Mouse (Mus musculus): ENCODE measurements at regions not wholly inside any gene's neighbourhood (a gene's known extent, or its start where the extent isn't known, plus 50 kb on each side); places are given as distances from the start of the nearest gene placed in this dataset.

DNA sequence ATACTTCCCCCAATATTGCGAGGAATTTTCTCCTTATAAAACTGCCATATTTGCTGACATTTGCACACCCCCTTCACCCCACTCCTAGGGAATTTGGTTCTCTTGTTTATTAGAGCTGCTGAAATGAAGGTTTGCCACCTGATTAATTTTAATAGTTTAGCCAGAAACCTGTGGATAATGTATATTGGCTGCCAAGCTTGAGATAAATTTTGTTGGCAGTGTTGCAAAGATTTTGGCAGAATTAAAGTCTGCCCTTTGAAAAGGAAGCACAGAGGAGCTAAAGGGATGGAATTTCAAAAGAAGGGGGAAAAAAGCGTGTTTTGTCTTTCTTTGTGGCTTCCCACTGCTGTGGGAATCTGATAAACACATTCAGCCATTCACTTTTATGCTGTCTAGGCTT lies 354.6 kb upstream of the Car10 start:
- no peak for DNase-seq (ENCODE audit: low spot score)
- Histone ChIP-seq H3K27me3 (ENCODE audit: low read depth, poor library complexity, severe bottlenecking) (no peaks in the 10 kb centered on the region), H3K36me3 (no peaks in the 10 kb centered on the region), H3K27ac (no peak overlapping the region), H3K4me3 (no peak overlapping the region), H3K9me3 (replicated peaks) (no peaks in the 10 kb centered on the region), H3K4me1 (no peaks in the 10 kb centered on the region)
- WGBS: 64% methylated on average over 2 of the region's 2 CpGs

DNA sequence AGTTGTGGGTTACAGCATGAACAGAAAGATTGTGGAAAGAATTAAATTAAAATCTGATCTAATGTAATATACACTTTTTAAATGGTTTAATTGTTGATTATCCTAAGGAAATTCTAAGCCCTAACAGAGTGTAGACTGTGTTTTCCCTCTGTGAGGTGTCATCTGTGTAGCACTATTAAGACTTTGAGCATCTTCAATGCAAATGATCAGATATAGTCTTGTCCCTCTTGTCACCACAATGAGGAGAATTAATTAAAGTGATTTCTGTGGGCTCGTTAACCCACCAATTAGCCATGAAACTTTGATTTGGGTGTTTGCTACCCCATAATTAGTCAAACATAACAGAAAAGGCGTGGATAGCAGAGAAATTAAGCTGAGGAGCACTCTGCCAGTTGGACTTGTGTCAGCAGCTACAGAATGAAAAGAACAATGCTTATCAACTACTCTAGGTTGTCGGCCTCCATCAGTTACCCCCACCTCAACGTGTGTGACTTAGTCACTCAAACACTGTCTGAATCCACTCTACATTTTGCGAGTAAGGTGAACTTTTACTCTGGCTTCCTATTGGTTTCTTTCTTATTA lies 339.4 kb upstream of the Car10 start:
- H3K4me3 ChIP-seq: no peak overlapping the region
- no peaks in the 10 kb centered on the region for H3K27me3 ChIP-seq (ENCODE audit: low read depth, poor library complexity, severe bottlenecking)
- no peaks in the 10 kb centered on the region for H3K9me3 ChIP-seq (replicated peaks)
- no peaks in the 10 kb centered on the region for H3K36me3 ChIP-seq
- 83% methylated on average over 5 of the region's 5 CpGs for WGBS
- H3K4me1 ChIP-seq: no peaks in the 10 kb centered on the region
- no peak overlapping the region for H3K27ac ChIP-seq
- DNase-seq (ENCODE audit: low spot score): no peak

DNA sequence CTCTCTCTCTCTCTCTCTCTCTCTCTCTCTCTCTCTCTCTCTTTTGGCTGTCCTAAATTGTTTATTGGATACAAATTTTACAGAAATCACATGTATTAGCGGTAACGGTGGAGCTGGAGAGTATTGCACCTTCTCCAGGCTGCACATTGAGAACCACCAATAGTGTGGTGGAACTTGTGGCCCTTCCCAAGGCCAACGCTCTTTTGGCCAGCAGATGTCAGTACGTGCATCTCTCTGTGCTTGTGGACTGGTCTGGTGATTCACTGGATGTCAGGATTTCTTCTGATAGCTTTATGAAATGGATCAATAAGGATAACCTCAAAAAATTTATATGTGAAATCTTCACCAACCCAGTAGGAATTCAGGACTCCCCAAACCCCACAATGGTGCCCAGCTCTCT lies 327.9 kb upstream of the Car10 start:
- Histone ChIP-seq H3K27me3 (ENCODE audit: low read depth, poor library complexity, severe bottlenecking) (no peaks in the 10 kb centered on the region), H3K4me1 (no peaks in the 10 kb centered on the region), H3K4me3 (no peak overlapping the region), H3K36me3 (no peaks in the 10 kb centered on the region), H3K27ac (no peak overlapping the region), H3K9me3 (replicated peaks) (no peaks in the 10 kb centered on the region)
- WGBS: 80% methylated on average over 4 of the region's 4 CpGs
- DNase-seq (ENCODE audit: low spot score): no peak

DNA sequence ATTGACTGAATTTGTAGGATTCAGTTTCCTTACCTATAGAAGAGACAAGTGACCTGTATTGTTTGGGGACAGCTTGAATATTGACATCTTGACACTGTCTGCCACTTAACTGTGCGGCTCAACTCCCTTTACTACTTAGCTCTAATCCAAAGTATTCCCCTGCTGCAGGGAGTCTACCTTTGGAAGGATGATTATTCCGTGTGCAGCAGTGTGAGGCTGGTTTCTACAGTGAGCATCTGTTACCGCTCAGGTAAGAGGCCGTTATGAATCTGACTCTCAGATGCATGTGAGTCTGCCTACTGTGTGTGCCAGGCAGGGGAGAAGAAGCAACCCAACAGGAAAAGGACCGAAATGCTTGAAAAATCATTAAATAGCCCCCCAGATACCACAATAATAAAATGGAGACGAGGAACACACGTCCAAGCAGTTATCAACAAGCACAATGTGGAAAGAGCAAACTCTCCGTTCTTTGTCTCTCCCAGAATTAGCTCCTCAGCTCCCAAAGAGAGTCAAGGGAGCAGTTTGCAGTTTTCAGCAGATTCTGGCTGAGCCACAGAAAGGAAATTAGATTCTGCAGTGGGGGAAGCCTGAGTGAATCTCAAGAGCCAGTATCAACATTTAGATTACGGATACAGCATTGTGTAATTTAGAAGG lies 324.8 kb upstream of the Car10 start:
- Histone ChIP-seq H3K9me3 (replicated peaks) (no peaks in the 10 kb centered on the region), H3K4me1 (no peaks in the 10 kb centered on the region), H3K36me3 (no peaks in the 10 kb centered on the region), H3K27me3 (ENCODE audit: low read depth, poor library complexity, severe bottlenecking) (no peaks in the 10 kb centered on the region), H3K4me3 (no peak overlapping the region), H3K27ac (no peak overlapping the region)
- 86% methylated on average over 9 of the region's 9 CpGs for WGBS
- no peak for DNase-seq (ENCODE audit: low spot score)

DNA sequence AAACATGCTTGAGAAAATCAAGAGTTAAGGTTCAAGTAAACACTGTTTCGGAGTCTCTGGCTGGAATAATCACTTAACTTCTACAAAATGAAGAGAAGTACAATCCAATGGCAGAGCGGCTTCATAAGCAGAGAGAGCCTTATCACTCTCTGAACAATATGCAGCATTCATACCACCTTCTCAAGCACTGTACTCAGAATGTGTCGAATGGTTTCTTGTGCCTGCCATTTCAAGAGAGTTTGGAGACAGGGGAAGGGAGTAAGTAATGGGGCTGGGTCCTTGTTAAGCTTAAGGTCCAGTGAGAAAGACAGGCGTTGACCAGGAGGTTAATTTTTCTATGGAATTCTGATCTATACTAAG lies 324.3 kb upstream of the Car10 start:
- Histone ChIP-seq H3K27me3 (ENCODE audit: low read depth, poor library complexity, severe bottlenecking) (no peaks in the 10 kb centered on the region), H3K9me3 (replicated peaks) (no peaks in the 10 kb centered on the region), H3K4me3 (no peak overlapping the region), H3K36me3 (no peaks in the 10 kb centered on the region), H3K4me1 (no peaks in the 10 kb centered on the region), H3K27ac (no peak overlapping the region)
- WGBS: 86% methylated on average over 4 of the region's 4 CpGs
- DNase-seq (ENCODE audit: low spot score): no peak

DNA sequence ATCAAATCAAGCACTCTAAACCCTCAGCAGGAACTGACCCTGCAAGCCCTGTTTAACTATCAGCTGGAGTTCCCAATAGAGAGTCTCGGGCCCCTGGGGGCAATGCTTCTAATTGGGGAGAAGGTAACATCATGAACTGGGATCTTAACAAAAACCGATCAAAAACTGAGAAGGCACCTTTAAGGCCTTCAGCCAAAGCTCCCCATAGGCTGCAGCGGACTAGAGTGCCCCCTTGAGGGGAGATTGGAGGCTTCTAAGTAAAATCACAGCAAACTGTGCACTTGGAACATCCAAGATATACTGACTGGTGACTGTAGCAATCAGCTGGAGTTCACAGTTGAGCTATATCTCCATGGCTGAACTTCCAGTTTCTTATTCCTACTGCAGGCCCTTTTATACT lies 323.0 kb upstream of the Car10 start:
- Histone ChIP-seq H3K27me3 (ENCODE audit: low read depth, poor library complexity, severe bottlenecking) (no peaks in the 10 kb centered on the region), H3K4me1 (no peaks in the 10 kb centered on the region), H3K27ac (no peak overlapping the region), H3K36me3 (no peaks in the 10 kb centered on the region), H3K9me3 (replicated peaks) (no peaks in the 10 kb centered on the region), H3K4me3 (no peak overlapping the region)
- WGBS: 27% methylated on average over 3 of the region's 3 CpGs
- peak; percentile 30 for DNase-seq (ENCODE audit: low spot score)

DNA sequence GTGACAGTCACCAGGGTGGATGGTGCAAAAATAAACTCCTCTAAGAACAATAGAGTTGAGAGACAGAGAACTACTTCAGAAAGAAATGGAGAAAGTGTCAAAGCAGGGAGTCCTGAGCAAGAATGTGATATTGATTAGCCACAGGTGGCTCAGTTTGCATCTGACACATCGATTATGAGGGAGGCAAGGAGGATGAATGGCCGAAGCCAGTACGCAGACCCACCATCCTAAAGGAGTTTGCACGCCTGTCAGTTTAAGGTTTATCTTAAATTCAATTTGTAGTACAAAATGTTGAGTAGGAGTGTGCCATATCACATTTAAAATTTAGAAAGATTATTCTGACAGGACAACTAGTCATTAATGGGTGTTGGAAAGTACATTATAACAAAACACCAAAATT lies 298.6 kb upstream of the Car10 start:
- H3K27me3 ChIP-seq (ENCODE audit: low read depth, poor library complexity, severe bottlenecking): no peaks in the 10 kb centered on the region
- no peaks in the 10 kb centered on the region for H3K36me3 ChIP-seq
- no peak for DNase-seq (ENCODE audit: low spot score)
- no peak overlapping the region for H3K27ac ChIP-seq
- 92% methylated on average over 4 of the region's 4 CpGs for WGBS
- H3K9me3 ChIP-seq (replicated peaks): no peaks in the 10 kb centered on the region
- H3K4me3 ChIP-seq: no peak overlapping the region
- H3K4me1 ChIP-seq: no peaks in the 10 kb centered on the region
